Mouse (Mus musculus): ENCODE results near the gene Sept9. TPM values are rescaled to one million over a fixed set of nuclear protein-coding genes. Genes with fewer than 3 reads are reported as not detected.
A peak's percentile ranks its signal among the peaks of the same experiment; 100 is the strongest.

Gene Sept9
- polyA plus RNA-seq, 1 experiment from 2014 or later = 186 TPM

DNA sequence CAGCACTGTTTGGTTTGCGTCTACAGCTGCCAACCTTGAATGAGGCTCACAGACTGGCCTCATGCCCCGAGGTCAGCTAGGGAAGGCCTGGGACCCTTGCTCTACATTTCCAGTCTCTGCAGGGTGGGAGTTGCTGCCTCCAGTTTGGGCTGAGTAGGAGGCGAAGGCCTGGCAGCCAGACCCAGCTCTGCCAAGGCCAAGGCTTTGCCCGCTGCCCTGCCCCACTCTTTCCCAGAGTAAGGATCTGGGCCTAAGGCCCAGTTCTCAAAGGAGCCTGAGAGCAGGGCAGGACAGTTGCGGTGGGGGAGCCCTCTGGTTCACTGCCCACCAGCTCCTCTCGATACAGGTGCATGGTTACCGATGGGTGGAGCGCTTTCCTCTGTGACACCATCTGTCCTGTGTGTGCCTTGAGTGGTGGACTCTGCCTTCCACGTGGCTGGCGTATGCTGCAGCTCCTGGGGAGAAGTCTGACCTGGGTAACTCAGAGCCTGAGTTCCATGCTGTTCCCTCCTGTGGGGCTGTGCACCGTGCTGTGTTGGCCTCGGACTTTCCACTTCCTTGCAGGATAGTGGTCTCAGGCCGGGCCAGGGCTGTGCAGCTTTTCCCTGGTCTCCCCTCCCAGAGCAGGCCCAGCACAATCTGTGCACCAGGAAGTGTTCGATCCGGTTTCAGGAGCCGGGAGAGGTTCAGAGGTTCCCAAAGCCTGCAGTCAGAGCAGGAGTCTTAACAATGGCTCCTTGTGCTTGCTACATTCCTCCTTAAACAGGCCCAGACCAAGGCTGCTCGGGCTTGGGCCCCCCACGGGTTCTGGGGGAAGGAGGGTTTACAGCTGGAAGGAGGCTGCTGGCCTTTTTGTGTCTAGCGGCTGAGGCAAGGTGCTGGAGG, 85.5 kb downstream of the Sept9 start:
- WGBS = 34% methylated on average over 19 of the region's 19 CpGs
- Histone ChIP-seq H3K9me3 (no peaks in the 10 kb centered on the region), H3K27ac (peak overlapping the region; percentile 77), H3K36me3 (peaks cover 41% of the 10 kb centered on the region), H3K4me3 (peak overlapping the region; percentile 18; the same call in 1 of the 2 replicates), H3K4me1 (replicated peaks) (peaks cover 90% of the 10 kb centered on the region), H3K27me3 (ENCODE audit: insufficient read depth, poor library complexity, severe bottlenecking) (no peaks in the 10 kb centered on the region)
- peak; percentile 74 for DNase-seq (ENCODE audit: low spot score)

DNA sequence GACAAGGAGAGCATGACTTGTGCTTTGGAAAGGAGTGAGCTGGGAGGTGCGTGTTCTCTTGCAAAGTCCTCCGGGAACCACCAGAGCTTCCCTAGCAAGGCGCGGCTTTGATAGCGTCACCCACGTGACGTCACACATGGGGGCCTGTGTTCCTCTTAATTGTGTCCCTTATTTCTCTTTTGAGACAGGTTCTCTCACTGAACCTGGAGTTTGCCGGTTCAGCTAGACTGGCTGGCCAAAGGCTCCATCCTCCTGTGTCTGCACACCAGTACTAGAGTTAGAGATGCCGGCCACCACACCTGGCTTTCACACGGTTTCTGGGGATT, 86.1 kb downstream of the Sept9 start:
- Histone ChIP-seq H3K4me3 (peak overlapping the region; percentile 18; the same call in 1 of the 2 replicates), H3K27ac (peak overlapping the region; percentile 77), H3K9me3 (no peaks in the 10 kb centered on the region), H3K36me3 (peaks cover 47% of the 10 kb centered on the region), H3K4me1 (replicated peaks) (peaks cover 86% of the 10 kb centered on the region), H3K27me3 (ENCODE audit: insufficient read depth, poor library complexity, severe bottlenecking) (no peaks in the 10 kb centered on the region)
- DNase-seq (ENCODE audit: low spot score) = no peak
- WGBS = 54% methylated on average over 10 of the region's 10 CpGs

GRCm38 (mm10) chr11:117287792-117288191, 88.3 kb downstream of the Sept9 start:
- Histone ChIP-seq H3K27me3 (ENCODE audit: insufficient read depth, poor library complexity, severe bottlenecking) (no peaks in the 10 kb centered on the region), H3K36me3 (peaks cover 61% of the 10 kb centered on the region), H3K27ac (peak overlapping the region; percentile 29; the same call in 1 of the 2 replicates), H3K9me3 (no peaks in the 10 kb centered on the region), H3K4me1 (replicated peaks) (peaks cover 64% of the 10 kb centered on the region), H3K4me3 (no peak overlapping the region)
- 95% methylated on average over 3 of the region's 3 CpGs for WGBS
- DNase-seq (ENCODE audit: low spot score) = no peak

DNA sequence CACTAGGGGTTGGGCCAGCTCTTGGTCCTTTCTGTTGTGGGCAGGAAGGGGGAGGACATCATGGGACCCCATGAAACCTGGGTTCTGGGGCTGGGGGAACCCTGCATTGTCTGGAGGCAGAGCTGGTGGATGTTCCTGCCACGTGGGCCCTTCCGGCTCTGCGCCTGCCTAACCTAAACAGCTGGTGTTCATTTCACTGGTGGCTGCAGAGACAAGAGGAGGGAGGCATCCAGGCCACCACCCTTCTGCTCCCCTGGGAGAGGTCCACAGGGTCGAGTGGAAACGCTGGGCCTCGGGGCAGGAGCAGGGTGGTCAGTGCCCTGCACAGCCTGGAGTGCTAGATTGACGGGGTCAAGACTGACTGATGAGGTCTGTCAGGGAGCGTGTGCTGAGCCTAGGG, 89.3 kb downstream of the Sept9 start:
- Histone ChIP-seq H3K4me3 (no peak overlapping the region), H3K36me3 (peaks cover 55% of the 10 kb centered on the region), H3K9me3 (no peaks in the 10 kb centered on the region), H3K27ac (peak overlapping the region; percentile 69), H3K4me1 (replicated peaks) (peaks cover 54% of the 10 kb centered on the region), H3K27me3 (ENCODE audit: insufficient read depth, poor library complexity, severe bottlenecking) (no peaks in the 10 kb centered on the region)
- WGBS = 73% methylated on average over 8 of the region's 8 CpGs
- DNase-seq (ENCODE audit: low spot score) = no peak

DNA sequence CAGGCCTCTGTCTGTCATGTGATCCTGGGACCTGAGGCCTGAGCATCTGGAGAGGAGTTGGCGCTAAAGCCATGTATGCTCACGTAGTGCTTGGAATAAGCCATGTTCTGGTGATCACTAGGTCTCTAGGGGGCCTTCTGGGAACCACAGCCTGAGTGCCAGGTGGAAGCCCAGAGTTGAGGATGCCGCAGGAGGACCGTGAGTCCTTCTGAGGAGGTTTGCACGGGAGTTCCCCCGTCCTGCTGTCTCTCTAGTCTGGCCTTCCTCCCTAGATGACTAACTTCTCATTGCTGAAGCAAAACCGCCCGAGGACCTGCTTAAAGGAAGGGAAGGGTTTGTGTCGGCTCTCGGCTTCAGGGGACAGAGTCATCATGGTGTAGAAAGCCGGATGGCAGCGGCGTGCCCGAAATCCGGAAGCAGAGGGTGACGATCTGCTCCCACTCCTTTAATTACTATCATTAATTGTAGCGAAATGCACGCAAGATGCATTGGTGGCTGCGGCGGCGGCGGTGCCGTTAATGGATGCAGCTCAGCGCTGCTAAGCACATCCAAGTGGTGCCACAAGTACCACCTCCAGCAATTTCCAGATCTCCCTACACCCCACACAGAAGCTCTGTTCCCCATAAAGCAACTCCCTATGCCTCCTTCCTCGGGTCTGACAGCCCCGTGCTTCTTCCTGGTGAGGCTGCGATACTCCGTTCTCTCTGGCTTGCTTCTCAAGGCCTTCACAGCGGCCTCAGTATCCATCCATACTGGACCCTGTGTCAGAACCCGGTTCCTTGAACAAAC, 92.0 kb downstream of the Sept9 start:
- no peak for DNase-seq (ENCODE audit: low spot score)
- Histone ChIP-seq H3K9me3 (no peaks in the 10 kb centered on the region), H3K4me3 (no peak overlapping the region), H3K4me1 (replicated peaks) (peaks cover 52% of the 10 kb centered on the region), H3K27me3 (ENCODE audit: insufficient read depth, poor library complexity, severe bottlenecking) (no peaks in the 10 kb centered on the region), H3K27ac (no peak overlapping the region), H3K36me3 (peaks cover 63% of the 10 kb centered on the region)
- WGBS = 94% methylated on average over 30 of the region's 30 CpGs

- no peaks in the 10 kb centered on the region for H3K9me3 ChIP-seq
- DNase-seq (ENCODE audit: low spot score) = no peak
- 92% methylated on average over 11 of the region's 11 CpGs for WGBS
- H3K36me3 ChIP-seq = peaks cover 68% of the 10 kb centered on the region
- H3K27me3 ChIP-seq (ENCODE audit: insufficient read depth, poor library complexity, severe bottlenecking) = no peaks in the 10 kb centered on the region
- no peak overlapping the region for H3K4me3 ChIP-seq
- no peak overlapping the region for H3K27ac ChIP-seq
- H3K4me1 ChIP-seq (replicated peaks) = peaks cover 48% of the 10 kb centered on the region
These were observed 93.0 kb downstream of the Sept9 start for GRCm38 (mm10) chr11:117292446-117292845.

DNA sequence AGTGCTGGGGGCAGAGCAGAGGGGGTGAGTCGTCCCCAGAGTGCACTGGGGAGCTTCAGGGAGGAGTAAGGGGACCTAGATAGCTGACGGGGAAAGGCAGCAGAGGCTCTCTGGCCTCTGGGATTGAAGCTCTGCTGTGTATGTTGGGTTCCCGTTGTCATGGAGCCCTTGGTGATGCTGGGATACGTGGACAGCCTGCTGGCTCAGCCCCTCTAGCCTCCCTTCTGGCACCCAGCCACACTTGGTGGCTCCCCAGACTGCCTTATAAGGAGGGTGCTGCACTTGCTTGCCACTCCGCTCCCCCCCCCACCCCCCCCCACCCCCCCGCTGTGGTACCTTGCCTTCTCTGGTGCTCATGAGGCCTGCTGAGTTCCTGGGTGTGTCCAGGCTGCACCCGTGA, 95.8 kb downstream of the Sept9 start:
- H3K27me3 ChIP-seq (ENCODE audit: insufficient read depth, poor library complexity, severe bottlenecking) = no peaks in the 10 kb centered on the region
- peaks cover 74% of the 10 kb centered on the region for H3K36me3 ChIP-seq
- DNase-seq (ENCODE audit: low spot score) = no peak
- 62% methylated on average over 7 of the region's 7 CpGs for WGBS
- H3K4me1 ChIP-seq (replicated peaks) = peaks cover 33% of the 10 kb centered on the region
- peak overlapping the region; percentile 77 for H3K27ac ChIP-seq
- H3K4me3 ChIP-seq = no peak overlapping the region
- H3K9me3 ChIP-seq = no peaks in the 10 kb centered on the region

DNA sequence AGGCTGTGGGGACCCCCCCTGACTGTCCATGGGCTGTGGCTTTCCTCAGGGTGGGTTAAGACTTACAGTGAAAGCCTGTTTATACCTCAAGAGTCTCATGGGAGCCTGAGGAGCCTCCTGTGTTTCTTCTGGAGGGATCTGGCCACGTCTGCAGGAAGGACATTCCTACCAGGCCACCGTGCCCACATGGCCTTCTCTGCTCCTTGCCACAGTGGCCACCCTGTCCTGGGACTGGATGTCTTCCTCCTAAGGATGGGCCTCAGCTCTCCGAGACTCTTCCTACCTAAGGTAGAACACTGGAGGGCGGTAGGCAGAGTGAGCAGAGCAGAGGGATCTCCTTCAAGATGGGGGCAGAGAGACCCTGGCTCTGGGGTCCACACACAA, 96.6 kb downstream of the Sept9 start:
- no peak overlapping the region for H3K4me3 ChIP-seq
- peak overlapping the region; percentile 77 for H3K27ac ChIP-seq
- peaks cover 31% of the 10 kb centered on the region for H3K4me1 ChIP-seq (replicated peaks)
- no peak for DNase-seq (ENCODE audit: low spot score)
- no peaks in the 10 kb centered on the region for H3K9me3 ChIP-seq
- WGBS = 72% methylated on average over 4 of the region's 4 CpGs
- H3K36me3 ChIP-seq = peaks cover 73% of the 10 kb centered on the region
- H3K27me3 ChIP-seq (ENCODE audit: insufficient read depth, poor library complexity, severe bottlenecking) = no peaks in the 10 kb centered on the region

DNA sequence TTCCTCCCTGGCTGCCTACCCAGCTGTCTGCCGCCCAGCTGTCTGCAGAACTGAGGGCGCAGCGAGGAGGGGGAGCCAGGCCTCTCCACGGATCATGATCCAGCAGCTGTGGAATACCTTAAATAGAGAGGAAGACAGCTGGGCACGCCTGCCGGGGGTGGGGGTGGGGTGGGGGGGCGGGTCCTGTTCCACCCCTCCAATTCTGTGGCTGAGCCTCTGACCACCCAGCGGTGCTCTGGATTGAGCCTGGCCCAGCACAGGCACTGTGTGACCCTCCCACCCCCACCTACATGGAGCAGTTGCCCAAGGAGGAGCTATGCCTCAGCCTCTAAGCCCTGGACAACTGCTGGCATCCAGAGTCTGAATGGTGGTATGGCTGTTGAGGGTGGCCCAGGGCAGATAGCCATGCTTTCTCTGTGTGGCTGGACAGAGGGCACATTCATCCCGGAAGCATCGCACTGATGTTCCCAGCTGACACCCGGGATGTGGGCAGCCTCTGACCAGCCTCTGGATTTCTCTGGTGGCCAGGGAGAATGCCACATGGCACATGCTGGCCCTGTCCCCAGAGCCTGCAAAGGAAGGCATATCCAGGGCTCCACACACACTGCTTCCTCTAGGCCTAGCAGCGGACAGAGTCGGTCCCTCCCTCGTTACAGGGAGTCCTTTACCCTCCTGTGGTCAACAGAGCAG, 97.2 kb downstream of the Sept9 start:
- DNase-seq (ENCODE audit: low spot score) = no peak
- peaks cover 31% of the 10 kb centered on the region for H3K4me1 ChIP-seq (replicated peaks)
- no peaks in the 10 kb centered on the region for H3K9me3 ChIP-seq
- no peak overlapping the region for H3K4me3 ChIP-seq
- peak overlapping the region; percentile 77 for H3K27ac ChIP-seq
- peaks cover 68% of the 10 kb centered on the region for H3K36me3 ChIP-seq
- H3K27me3 ChIP-seq (ENCODE audit: insufficient read depth, poor library complexity, severe bottlenecking) = no peaks in the 10 kb centered on the region
- 63% methylated on average over 14 of the region's 14 CpGs for WGBS

GRCm38 (mm10) chr11:117297190-117297829, 97.8 kb downstream of the Sept9 start:
- no peak for DNase-seq (ENCODE audit: low spot score)
- H3K4me1 ChIP-seq (replicated peaks) = peaks cover 31% of the 10 kb centered on the region
- no peaks in the 10 kb centered on the region for H3K27me3 ChIP-seq (ENCODE audit: insufficient read depth, poor library complexity, severe bottlenecking)
- H3K4me3 ChIP-seq = no peak overlapping the region
- peaks cover 62% of the 10 kb centered on the region for H3K36me3 ChIP-seq
- no peaks in the 10 kb centered on the region for H3K9me3 ChIP-seq
- no peak overlapping the region for H3K27ac ChIP-seq
- WGBS = 91% methylated on average over 3 of the region's 3 CpGs

- no peak for DNase-seq (ENCODE audit: low spot score)
- Histone ChIP-seq H3K4me1 (replicated peaks) (peaks cover 28% of the 10 kb centered on the region), H3K9me3 (no peaks in the 10 kb centered on the region), H3K4me3 (no peak overlapping the region), H3K27me3 (ENCODE audit: insufficient read depth, poor library complexity, severe bottlenecking) (no peaks in the 10 kb centered on the region), H3K36me3 (peaks cover 77% of the 10 kb centered on the region), H3K27ac (no peak overlapping the region)
- 94% methylated on average over 6 of the region's 6 CpGs for WGBS
These were observed 100.3 kb downstream of the Sept9 start for GRCm38 (mm10) chr11:117299741-117300140.

- 87% methylated on average over 4 of the region's 4 CpGs for WGBS
- H3K9me3 ChIP-seq = no peaks in the 10 kb centered on the region
- H3K4me3 ChIP-seq = no peak overlapping the region
- peaks cover 67% of the 10 kb centered on the region for H3K36me3 ChIP-seq
- peaks cover 21% of the 10 kb centered on the region for H3K4me1 ChIP-seq (replicated peaks)
- no peak for DNase-seq (ENCODE audit: low spot score)
- H3K27ac ChIP-seq = no peak overlapping the region
- H3K27me3 ChIP-seq (ENCODE audit: insufficient read depth, poor library complexity, severe bottlenecking) = no peaks in the 10 kb centered on the region
These were observed 101.3 kb downstream of the Sept9 start for GRCm38 (mm10) chr11:117300809-117301208.

All from hindbrain, embryonic 10.5 days (tissue).